Mouse (Mus musculus) layer of hippocampus, postnatal 36 days (tissue): ENCODE measurements at regions not wholly inside any gene's neighbourhood (a gene's known extent, or its start where the extent isn't known, plus 50 kb on each side); places are given as distances from the start of the nearest gene placed in this dataset.

Experiments used
- DNase-seq, 2 experiments: peaks; one replicate each; pipeline ENCODE4 v3.0.0; 2022

DNA sequence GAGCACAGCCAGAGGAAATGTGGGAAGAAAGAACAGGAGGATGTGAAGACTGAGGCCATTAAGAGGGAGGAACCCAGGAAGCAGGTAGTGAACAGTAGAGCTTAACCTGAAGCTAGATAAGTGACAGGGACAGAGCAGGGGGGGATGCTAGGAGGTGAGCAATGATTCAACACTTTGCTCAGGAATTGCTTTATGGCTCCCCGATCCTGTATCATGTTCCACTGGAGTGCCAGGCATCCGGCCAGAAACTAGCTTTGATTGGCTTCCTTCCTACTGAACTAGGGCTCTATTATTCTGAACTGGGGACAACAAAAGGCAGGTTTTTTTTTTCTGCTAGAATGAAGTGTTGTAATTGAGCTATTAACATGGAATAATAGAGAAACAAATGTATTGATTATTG lies 493.1 kb upstream of the Fat3 start:
- peak; percentile 6 to 9 for DNase-seq

DNA sequence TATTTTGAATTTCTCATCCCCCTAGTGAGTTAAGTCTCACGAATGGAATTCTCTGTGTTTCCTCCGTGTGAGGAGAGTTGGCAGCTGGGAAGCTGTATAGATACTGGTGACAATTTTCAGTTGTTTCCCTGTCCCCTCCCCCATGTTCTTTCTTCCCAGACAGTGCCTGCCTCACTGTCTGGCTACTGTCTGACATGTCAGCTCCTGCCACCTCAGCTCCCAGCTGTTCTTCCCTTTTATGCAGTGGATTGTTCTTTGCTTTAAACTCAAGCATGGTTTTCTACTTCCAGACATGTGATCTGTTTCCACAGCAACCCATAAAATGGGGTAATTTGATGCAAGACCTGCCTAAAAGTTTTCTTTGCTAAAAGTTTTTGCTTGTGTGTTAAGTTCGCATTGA lies 487.0 kb upstream of the Fat3 start:
- no peak for DNase-seq

DNA sequence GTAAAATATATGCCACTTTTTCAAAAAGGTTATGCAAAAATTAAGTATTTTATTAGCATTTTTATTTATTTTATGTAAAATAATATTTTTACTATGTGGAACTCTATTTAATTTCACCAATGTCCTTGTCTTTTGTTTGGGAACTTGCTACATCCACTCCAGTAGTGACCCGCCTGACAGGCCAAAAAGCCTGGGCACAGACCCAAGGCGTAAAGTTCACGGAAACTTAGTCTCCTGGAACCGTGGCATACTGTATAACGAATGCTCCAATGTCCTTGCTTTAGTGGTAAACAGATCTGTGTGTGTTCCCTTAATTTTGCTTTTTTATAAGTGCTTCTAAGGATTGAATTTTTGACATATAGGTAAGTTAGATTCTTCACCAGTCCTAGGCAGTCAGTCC lies 476.2 kb upstream of the Fat3 start:
- no peak for DNase-seq

DNA sequence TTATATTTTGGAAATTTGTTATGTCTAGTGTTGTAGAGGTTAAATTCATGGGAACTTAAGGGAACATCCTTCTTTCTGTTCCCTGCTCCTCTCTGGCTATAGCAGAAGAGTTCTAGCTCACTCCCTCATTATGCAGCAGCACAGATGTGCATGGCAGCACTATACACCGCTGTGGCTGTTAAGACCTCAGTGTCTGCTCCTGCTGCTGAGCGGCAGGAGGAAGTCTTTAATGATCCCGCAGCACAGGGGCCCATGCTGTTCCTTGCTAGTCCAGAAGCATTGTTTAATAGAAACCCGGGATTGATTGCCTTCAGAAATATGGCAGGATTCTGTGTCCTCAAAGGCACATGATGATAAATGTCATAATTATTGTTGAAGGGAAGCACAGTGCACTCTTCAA lies 469.3 kb upstream of the Fat3 start:
- DNase-seq = no peak

DNA sequence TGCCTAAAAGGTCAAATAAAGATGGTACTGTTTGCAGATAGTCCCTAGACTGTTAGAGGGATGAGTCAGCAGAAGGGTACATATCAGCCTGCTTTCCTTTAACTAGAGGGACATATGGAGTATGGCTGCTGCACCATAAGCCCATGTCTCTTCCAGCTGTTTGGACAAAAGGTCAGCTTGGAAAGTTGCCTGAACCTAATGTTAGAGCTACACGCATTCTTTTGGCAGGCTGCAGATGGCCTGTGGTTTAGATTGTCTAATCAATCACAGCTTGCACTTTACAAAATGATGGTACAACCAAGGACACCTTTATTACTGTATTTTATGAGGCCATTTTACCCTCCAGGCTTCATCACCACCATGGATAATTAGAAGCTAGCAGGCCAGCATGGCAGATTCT lies 432.5 kb upstream of the Fat3 start:
- no peak for DNase-seq

DNA sequence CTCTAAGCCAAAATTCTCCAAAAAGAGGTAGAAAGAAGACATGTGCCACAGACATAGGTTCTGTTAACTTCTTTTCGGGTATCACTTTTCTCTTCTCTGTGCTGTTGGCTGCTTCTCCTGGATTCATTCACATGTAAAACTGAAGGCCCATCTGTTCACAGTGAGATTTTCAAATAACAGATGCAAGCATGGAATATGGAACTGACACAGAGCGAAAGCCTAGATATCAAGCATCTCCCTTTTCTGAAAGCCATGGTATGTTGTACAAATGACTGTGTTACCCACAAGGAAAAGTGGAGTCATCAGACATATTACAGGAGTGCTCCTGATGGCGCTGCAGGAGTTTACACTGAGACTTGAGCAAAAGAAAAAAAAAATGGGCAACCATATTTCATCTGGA lies 430.5 kb upstream of the Fat3 start:
- DNase-seq = peak; percentile 7 to 18

DNA sequence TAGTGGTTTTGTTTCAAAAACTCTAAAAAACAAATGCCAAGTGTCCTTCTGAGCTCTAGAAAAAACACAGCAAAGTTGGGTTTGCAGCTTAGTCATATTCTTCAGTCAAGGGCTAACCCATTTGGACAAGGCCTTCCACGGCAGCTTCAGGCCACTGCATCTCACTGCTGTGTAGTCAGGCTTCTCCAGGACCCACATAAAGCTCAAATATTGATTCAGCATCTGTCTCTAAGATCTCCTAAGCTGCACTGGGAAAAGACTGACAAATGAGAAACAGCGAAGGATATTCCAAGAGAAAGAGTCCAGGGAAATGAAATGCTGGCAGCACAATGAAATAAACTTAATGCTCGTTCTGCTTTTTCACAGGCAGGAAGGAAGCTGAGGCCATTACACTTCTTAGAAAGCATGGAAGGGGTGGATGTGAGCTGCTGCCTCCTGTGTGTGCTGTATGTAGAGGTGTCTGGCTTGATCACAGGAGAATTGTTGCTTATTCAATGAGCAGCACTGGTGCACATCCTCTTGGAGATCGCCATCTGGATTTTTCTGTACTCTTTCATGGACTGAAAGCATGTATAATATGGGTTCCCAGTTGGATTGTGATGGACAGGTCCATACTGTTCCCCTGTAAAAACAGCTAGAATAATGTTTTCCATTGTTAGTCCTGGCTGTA lies 425.4 kb upstream of the Fat3 start:
- DNase-seq = no peak

DNA sequence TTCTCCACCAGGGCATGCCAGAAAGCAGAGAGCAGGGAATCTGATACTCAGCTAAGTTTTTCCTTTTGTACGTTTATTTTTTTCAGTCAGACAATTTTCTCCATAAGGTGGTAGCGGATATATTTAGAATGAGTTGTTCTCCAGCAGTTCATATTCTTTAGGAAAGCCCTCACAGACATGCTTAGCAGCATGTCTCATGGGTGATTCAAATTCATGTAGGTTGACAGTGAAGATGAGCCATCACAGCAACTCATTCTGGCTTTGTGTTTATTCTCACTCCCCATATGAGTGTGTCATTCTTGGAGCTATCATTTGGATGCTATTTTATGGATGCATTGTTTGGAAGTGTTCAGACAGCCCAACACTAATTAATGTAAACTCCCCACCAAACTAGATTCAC lies 424.2 kb upstream of the Fat3 start:
- no peak for DNase-seq

DNA sequence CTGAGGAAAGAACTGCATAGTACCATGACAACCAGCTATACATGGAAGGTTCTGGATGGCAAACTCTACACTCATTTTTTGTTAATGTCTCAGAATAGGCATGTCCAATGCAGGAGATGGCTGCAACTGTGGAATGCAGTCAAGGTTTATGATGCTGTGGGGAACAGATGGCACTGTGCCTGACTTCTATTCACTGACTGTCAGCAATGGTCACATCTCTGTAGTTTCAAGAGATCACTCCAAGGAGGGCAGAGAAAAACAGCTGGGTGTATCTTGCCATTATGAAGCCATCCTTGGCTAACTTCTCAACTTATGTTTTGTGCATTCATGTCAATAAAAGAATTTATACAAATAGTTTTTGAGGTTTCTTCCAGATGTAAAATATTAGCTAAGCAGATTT lies 405.1 kb upstream of the Fat3 start:
- no peak for DNase-seq

DNA sequence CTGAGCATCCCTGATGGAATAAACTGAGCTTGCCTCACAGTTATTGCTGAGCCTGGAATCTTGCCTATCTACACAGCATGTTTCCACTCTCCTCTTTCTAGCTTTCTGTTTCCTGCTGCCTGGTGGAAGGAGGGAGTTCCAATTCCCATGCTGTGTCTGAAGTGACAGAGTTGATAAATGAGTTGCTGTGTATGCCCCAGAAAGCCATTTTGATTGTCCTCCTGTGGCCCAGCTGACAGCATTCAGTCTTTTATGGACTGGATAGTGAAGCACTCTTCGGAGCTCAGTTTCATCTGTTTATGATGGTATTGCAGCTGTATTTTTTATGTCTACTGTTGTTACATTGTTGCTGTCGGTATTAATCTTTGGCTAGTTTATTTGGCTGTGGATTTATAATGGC lies 398.0 kb upstream of the Fat3 start:
- DNase-seq = no peak

DNA sequence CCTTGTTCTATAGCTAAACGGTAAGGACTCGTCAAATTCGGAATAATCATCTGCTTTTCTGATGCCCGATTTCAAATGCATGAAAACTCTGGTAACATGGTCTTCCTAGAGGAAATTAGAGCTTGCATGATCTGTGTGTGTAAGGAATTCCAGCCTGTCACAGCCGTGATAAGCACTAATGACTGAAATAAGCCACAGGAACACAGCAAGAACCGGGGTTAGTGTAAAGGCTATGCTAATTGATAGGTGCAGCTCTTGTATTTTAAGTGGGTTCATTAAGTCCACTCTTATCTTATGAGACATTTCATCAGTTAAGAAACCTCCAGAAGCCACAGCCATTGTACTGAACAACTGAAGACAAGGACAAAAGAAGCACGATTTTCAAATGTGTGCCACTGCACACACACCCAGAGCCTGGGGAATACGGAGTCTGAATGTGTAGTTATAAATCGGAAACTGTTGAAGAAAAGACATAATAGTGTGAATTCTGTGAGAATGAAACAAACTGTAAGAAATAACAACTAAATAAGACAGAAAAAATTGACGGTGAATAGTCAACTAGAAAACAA lies 351.5 kb upstream of the Fat3 start:
- DNase-seq = no peak

DNA sequence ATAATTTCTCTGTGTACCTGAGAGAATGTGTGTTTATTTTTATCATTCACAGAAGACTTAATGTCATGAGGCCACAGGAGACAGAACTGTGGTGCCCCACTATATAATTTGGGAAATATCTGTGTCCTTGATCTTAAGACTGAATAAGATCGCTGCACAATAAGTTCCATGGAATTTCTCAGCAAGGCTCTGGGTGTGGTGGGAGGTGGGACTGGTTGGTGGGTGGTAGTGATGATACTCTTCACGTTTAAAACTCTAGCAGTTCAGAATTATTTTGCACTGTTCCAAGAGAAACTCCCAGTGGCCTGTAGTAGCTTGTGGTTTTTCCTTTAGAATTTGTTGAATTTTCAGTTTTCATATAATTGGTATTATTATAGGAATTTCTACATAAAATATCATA lies 307.4 kb upstream of the Fat3 start:
- no peak for DNase-seq

DNA sequence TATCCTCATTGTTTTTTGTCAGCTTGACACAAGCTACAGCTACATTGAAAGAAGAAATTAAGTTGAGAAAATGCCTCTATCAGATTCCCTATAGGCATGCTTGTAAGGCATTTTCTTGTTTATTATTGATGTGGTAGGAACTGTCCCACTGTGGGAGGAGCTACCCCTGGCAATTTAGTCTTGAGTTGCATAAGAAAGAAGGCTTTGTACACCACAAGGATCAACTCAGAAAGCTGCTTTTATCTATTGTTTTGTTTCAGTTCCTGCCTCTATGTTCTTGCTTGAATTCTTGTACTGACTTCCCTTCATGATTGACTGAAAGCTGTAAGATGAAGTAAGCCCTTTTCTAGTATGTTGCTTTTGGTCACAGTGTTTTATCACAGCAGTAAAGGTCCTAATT lies 271.8 kb upstream of the Fat3 start:
- no peak for DNase-seq

DNA sequence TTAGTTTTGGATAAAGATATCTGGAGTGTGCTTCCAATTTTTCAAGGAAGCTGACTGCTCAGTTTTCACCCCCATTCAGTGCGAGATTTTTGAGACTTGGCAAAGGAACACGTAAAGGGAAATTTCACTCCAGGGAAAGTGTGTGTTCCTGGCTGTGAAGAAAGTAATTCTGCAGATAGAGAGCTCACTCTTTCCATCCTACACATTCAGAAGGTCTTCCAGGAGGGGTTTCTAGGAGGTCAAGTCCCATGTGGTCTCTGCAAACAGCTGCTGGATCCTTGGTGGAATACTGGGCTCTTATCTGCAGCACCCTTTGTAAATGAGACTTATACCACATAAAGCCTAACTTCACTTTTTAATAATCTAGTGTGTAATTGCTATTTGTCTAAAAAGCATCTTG lies 226.6 kb upstream of the Fat3 start:
- no peak for DNase-seq

DNA sequence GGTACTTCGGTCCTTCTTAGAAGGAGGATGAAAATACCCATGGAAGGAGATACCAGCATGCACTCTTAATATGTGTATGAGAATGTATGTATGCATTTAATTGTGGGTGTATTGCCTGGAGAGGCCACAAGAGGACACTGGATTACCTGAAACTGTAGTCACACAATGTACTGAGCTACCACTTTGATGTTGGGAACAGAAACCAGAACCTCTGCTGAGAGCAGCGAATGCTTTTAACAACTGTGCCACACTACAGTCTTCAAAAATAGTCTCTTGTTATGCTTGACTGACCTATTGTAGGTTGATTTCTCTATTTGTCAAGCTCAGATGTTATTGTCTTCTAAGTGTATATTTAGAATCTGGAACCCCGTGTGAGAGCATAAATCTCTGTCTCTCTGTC lies 201.3 kb upstream of the Fat3 start:
- DNase-seq = no peak

DNA sequence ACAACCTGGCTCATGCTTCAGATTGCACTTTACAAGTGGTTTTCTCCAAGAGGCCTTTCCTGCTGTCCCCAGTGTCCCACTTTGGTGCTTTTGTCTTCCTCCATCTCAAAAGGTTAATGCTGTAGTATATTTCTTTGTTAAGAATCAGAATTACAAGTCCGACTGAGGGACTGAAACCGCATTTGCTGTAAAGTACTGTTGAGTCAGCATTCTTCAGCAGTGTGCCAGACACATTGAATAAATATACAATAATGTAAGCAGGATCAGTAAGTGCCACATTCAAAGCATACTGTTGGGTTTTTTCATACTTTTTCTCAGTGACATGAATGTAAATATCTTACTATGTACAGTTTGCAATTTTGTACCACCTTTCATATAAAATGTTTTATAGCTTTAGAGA lies 160.4 kb upstream of the Fat3 start:
- no peak for DNase-seq

DNA sequence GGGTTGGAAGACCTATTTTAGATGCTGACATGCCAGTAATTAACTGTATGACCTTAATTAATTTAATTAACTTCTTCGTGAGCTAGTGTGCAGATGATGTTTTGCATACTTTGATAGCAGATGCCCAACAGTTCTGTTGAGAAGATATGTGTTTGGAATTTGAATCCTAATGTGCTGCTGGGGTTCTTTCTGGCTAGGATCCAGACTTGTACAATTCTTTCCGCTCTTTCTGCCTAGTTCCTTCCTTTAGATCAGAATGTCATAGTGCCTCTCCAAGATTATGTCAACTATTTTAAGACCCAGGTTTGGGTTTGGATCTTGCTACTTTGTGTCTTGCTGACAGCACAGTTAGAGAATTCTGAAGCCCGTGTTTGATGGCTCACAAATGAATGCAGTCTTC lies 159.9 kb upstream of the Fat3 start:
- no peak for DNase-seq
